Mouse (Mus musculus) stomach, embryonic 14.5 days (tissue): ENCODE measurements around the gene Palld. TPM values are rescaled to one million over a fixed set of nuclear protein-coding genes. Genes with fewer than 3 reads are reported as not detected.

Experiments
- ATAC-seq: fragments of 200-750 bp; cut with Nextera tagmentation; 2 replicates; pipeline ENCODE4 v1.8.0; 2017; ENCODE audit warnings: low read depth, moderate TSS enrichment; ENCODE audit not compliant: insufficient number of reproducible peaks, insufficient read depth, low FRiP score
- H3K27ac ChIP-seq: fragments of 300-500 bp; sonication (generic); 2 replicates; pipeline ENCODE4 v1.5.1; 2014; ENCODE audit warnings: mild to moderate bottlenecking, low read length, moderate library complexity, mixed read lengths
- H3K27me3 ChIP-seq: fragments of 300-500 bp; sonication (generic); 2 replicates; pipeline ENCODE4 v1.6.1; 2014; ENCODE audit warnings: low read length, control low read depth, mixed read lengths; ENCODE audit not compliant: control insufficient read depth, insufficient read depth
- H3K36me3 ChIP-seq: fragments of 300-500 bp; sonication (generic); 2 replicates; pipeline ENCODE4 v1.6.1; 2014; ENCODE audit warnings: mild to moderate bottlenecking, control low read depth, low read length, moderate library complexity, mixed read lengths; ENCODE audit not compliant: control insufficient read depth, insufficient read depth
- H3K4me1 ChIP-seq: fragments of 300-500 bp; sonication (generic); 2 replicates; pipeline ENCODE4 v1.6.1; 2014; ENCODE audit warnings: low read length, control low read depth, mixed read lengths; ENCODE audit not compliant: control insufficient read depth, insufficient read depth
- H3K4me2 ChIP-seq: fragments of 300-500 bp; sonication (generic); replicated peaks from 2 replicates; pipeline ENCODE4 v1.6.1; 2014; ENCODE audit warnings: low read depth, low read length, control low read depth
- H3K4me3 ChIP-seq: fragments of 300-500 bp; sonication (generic); 2 replicates; pipeline ENCODE4 v1.5.1; 2014; ENCODE audit warnings: low read depth, low read length, control low read depth
- H3K9ac ChIP-seq: fragments of 300-500 bp; sonication (generic); replicated peaks from 2 replicates; pipeline ENCODE4 v1.6.1; 2014; ENCODE audit warnings: low read depth, mild to moderate bottlenecking, control low read depth, low read length, moderate library complexity, mixed read lengths
- H3K9me3 ChIP-seq: fragments of 300-500 bp; sonication (generic); 2 replicates; pipeline ENCODE4 v1.6.1; 2016; ENCODE audit warnings: low read depth, low read length, control low read depth; ENCODE audit not compliant: control insufficient read depth
- WGBS: fragments of 180-500 bp; shearing (Covaris S2); extraction: QIAGEN DNeasy Blood & Tissue Kit; methylation state at CpG from one replicate; pipeline ENCODE4 v1.1.7; 2014; 5-methylcytosine and 5-hydroxymethylcytosine counted together
- polyA plus RNA-seq: library from polyadenylated mRNA; unstranded; fragments of >200 nt; fragmentation: Nextera tagmentation; extraction: Ambion mirVana; gene quantifications from 2 replicates; pipeline ENCODE4 v1.2.1, GENCODE M21; 2014

Gene Palld
- 88.7 and 91.0 TPM in 2 replicates for polyA plus RNA-seq

DNA sequence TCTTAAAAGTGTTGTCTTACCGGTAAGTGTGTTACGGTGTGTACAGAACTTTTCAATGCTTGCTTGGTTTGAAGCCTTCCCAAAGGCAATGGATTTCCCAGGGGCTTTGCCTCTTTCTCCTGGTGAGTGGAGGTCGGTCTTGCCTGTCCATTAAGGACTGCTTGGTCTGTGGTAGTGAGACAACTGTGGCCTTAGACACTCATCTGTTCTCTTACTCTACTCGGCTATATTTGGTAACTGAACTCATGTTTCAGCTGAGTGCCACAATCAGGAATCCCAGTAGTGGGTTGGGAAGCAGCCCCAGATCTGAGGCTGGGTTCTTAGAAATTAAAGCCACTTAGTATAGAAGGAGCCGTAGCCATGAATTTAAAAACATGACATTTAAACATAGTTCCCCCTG, at the start of gene Palld:
Gene Palld, minus strand, starts transcription at position 170 of the 400 bp plus-strand sequence.
- Histone ChIP-seq H3K9me3 (no peaks in the 10 kb centered on the region), H3K27ac (no peak within 1 kb of the TSS), H3K4me1 (no peaks in the 10 kb centered on the region), H3K4me3 (no peak within 1 kb of the TSS), H3K9ac (no peak within 1 kb of the TSS), H3K4me2 (no peak within 1 kb of the TSS), H3K27me3 (no peaks in the 10 kb centered on the region), H3K36me3 (no peaks in the 10 kb centered on the region)
- ATAC-seq: no peak
- WGBS: 74% methylated on average over 5 of the region's 5 CpGs

- no peak for ATAC-seq
- H3K36me3 ChIP-seq: no peaks in the 10 kb centered on the region
- no peak overlapping the region for H3K27ac ChIP-seq
- no peak overlapping the region for H3K4me2 ChIP-seq
- H3K4me3 ChIP-seq: no peak overlapping the region
- H3K4me1 ChIP-seq: no peaks in the 10 kb centered on the region
- WGBS: 81% methylated on average over 2 of the region's 2 CpGs
- H3K9ac ChIP-seq: no peak overlapping the region
- H3K9me3 ChIP-seq: no peaks in the 10 kb centered on the region
- H3K27me3 ChIP-seq: no peaks in the 10 kb centered on the region
Measured at GRCm38 (mm10) chr8:61937576-61937975, 35.1 kb upstream of the Palld start.

GRCm38 (mm10) chr8:61933243-61933642, 30.8 kb upstream of the Palld start:
- WGBS: 5% methylated on average over 2 of the region's 2 CpGs
- Histone ChIP-seq H3K4me2 (no peak overlapping the region), H3K9me3 (no peaks in the 10 kb centered on the region), H3K27me3 (no peaks in the 10 kb centered on the region), H3K27ac (no peak overlapping the region), H3K9ac (no peak overlapping the region), H3K4me3 (no peak overlapping the region), H3K36me3 (no peaks in the 10 kb centered on the region), H3K4me1 (no peaks in the 10 kb centered on the region)
- no peak for ATAC-seq

DNA sequence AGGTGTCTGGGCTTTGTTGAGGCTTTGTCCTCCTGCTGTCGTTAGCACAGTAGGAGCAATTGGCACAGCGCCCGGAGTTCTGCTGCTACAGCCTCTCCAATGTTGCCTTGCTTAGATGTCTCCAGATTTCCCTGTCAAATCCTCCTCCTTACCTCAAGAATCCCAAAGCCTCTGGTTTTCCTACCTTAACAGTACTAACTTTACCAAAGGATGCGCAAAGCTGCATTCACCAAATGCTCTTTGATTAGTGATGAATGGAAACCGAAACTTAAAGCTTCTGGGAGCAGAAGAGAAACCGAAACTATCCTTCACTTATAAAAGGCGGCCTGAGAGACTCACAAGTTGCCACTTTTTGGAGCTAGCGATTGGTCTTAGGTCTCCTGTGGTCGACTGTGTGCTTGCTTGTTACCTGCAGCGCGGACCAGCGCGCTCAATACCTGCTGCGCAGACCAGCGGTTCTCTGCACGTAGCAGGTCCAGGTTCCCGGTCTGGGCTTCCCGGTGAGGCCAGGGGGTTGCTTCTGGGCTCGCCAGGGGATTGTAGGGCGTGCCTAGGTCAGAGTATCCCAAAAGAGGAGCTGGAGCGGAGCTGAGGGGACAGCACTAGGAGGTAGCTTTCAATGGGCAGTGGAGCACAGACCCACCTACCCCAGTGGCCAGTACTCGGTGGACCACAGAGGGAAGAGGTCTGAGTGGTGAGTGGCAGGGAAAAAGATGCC, 25.4 kb upstream of the Palld start, which contains the start of gene Ddx60:
Gene Ddx60, plus strand, starts transcription at position 311 of the 718 bp plus-strand sequence.
- H3K36me3 ChIP-seq: no peaks in the 10 kb centered on the region
- no peaks in the 10 kb centered on the region for H3K9me3 ChIP-seq
- peak within 1 kb of the TSS; percentile 51 for H3K4me3 ChIP-seq
- H3K4me2 ChIP-seq: peak within 1 kb of the TSS; percentile 83
- peak; percentile 42; the same call in 1 of the 2 replicates for ATAC-seq
- WGBS: 7% methylated on average over 22 of the region's 22 CpGs
- H3K27ac ChIP-seq: no peak within 1 kb of the TSS
- H3K27me3 ChIP-seq: no peaks in the 10 kb centered on the region
- peak within 1 kb of the TSS; percentile 29 for H3K9ac ChIP-seq
- H3K4me1 ChIP-seq: no peaks in the 10 kb centered on the region

GRCm38 (mm10) chr8:61924518-61924917, 22.0 kb upstream of the Palld start:
- 71% methylated on average over 1 of the region's 1 CpGs for WGBS
- H3K27ac ChIP-seq: no peak overlapping the region

DNA sequence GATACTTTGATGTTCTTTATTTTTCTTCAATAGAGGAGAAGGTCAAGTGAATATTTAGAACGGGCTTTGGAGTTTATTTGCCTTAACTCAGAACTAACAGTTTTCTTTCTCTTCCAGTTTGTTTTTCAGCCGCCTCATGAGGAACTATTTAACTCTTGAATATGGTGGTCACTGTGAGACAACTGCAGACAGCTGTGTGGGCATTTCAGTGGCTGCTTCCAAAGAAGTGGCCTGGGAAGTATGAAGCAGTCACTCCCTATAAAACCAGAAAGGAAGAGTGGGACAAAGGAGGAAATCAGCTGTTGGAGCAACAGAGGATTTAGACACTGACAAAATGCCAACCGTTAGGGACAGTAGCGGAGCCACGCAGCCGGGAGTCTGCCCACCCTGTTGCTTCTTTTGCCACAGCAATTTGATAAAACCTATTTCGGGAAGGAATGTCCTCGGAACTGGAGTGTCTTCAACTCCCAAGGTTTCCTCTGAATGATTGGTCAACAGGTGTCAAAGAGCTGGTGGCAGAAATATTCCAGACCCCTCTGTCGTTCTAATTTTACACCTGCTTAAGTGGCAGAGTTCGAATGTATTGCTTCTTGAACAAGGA, 19.1 kb upstream of the Palld start:
- H3K27ac ChIP-seq: no peak overlapping the region
- H3K9me3 ChIP-seq: no peaks in the 10 kb centered on the region
- no peak overlapping the region for H3K4me2 ChIP-seq
- H3K4me3 ChIP-seq: no peak overlapping the region
- H3K27me3 ChIP-seq: no peaks in the 10 kb centered on the region
- no peaks in the 10 kb centered on the region for H3K4me1 ChIP-seq
- ATAC-seq: no peak
- 72% methylated on average over 10 of the region's 10 CpGs for WGBS
- no peaks in the 10 kb centered on the region for H3K36me3 ChIP-seq
- no peak overlapping the region for H3K9ac ChIP-seq

More at GRCm38 (mm10) chr8:61924518-61924917, 22.0 kb upstream of the Palld start:
- Histone ChIP-seq H3K4me1 (no peaks in the 10 kb centered on the region), H3K4me2 (no peak overlapping the region), H3K36me3 (no peaks in the 10 kb centered on the region), H3K27me3 (no peaks in the 10 kb centered on the region), H3K4me3 (no peak overlapping the region), H3K9me3 (no peaks in the 10 kb centered on the region), H3K9ac (no peak overlapping the region)
- ATAC-seq: peak; percentile 59

- Histone ChIP-seq H3K27ac (no peak overlapping the region), H3K4me3 (no peak overlapping the region), H3K4me2 (no peak overlapping the region), H3K36me3 (no peaks in the 10 kb centered on the region), H3K27me3 (no peaks in the 10 kb centered on the region), H3K4me1 (no peaks in the 10 kb centered on the region), H3K9me3 (no peaks in the 10 kb centered on the region), H3K9ac (no peak overlapping the region)
- 62% methylated on average over 7 of the region's 7 CpGs for WGBS
- ATAC-seq: no peak
Measured at GRCm38 (mm10) chr8:61920389-61920788, 17.9 kb upstream of the Palld start.

GRCm38 (mm10) chr8:61919145-61919788, 16.8 kb upstream of the Palld start:
- H3K4me2 ChIP-seq: no peak overlapping the region
- WGBS: 82% methylated on average over 2 of the region's 2 CpGs
- no peak overlapping the region for H3K4me3 ChIP-seq
- no peak overlapping the region for H3K27ac ChIP-seq
- no peaks in the 10 kb centered on the region for H3K4me1 ChIP-seq
- no peaks in the 10 kb centered on the region for H3K9me3 ChIP-seq
- no peaks in the 10 kb centered on the region for H3K27me3 ChIP-seq
- no peaks in the 10 kb centered on the region for H3K36me3 ChIP-seq
- ATAC-seq: peak; percentile 68; the same call in 1 of the 2 replicates
- H3K9ac ChIP-seq: no peak overlapping the region
